Mouse (Mus musculus): ENCODE measurements around the gene Trpt1.
A peak's percentile ranks its signal among the peaks of the same experiment; 100 is the strongest.

Trpt1 gene

DNA sequence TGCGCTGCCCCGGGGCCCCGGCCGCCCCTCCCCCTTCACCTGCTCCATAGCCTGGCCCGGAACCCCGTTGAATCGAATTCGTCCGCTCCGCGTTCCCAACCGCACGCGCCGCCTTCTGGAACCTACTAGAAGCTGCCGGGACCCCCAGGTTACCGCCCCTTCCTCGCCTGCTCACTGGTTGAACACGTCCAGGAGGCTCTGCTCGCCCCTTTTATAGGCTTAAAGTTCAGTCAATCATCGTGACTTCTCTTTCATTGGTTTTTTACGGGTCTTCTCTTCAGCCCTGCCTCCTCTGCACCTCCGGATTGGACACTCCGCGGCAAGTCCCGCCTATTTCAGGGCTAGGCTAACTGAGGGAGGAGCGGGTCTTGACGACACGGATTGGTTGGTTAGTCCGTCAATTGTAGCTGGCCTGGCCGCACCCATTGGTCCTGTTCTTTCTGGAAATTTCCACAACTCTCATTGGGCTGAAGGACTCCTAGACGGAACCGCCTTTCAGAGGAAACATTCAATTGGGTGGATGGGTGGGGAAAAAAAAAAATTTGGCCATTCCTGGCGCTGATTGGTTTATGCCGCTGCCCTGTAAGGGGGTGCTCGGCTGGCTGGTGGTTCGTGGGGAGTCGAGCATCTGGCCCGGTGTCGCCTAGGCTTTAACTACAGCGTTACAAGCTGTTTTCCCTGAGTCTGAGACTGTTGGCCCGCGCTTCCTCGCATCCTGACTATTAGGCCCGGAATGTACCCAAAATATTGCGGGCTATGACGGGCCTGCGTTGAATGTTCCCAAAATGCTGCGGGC, 44.1 kb downstream of the Trpt1 start, which contains the start of gene Stip1:
TSS of gene Stip1 (minus strand) at position 127 of the 796 bp plus-strand sequence.
- peak; percentile 100 for DNase-seq (ENCODE audit: low read depth, low spot score)

DNA sequence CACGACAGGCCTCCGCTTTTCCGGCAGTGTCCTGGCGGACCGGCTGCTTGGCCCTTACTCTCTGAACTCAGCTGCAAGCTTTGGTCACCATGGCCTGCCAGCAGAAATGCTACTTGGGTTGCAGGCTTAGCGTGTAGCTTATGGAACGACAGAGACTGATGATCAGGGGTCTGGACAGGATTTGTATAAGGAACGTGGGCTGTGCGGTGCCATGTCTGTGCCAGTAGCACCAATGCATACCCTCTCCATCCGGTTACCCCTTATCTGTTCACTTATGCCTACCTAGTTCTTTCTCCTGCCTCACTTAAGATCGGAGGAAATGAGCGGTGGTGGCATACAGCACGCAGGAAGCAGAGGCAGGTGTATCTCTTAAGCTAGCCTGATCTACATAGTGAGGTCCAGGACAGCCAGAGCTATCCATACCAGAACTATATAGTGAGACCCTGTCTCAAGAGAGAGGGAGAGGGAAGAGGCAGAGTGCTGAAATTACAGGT, 44.8 kb downstream of the Trpt1 start:
- no peak for DNase-seq (ENCODE audit: low read depth, low spot score)

DNA sequence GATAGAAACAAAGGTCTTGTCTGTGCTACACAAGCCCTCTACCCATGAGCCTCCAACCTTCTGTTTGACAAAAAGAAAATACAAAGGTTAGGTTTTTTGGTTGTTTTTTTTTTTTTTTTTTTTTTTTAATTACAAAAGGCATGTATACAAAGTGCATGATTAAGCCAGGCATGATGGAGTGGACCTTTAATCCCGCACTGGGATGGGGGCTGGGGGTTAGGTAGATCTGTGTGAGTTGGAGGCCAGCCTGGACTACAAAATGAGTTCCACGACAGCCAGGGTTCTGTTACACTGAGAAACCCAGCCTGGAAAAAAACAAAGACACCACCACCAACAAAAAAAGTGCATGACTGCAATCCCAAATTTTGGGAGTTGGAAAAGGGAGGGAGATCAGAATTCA, 45.2 kb downstream of the Trpt1 start:
- no peak for DNase-seq (ENCODE audit: low read depth, low spot score)

DNA sequence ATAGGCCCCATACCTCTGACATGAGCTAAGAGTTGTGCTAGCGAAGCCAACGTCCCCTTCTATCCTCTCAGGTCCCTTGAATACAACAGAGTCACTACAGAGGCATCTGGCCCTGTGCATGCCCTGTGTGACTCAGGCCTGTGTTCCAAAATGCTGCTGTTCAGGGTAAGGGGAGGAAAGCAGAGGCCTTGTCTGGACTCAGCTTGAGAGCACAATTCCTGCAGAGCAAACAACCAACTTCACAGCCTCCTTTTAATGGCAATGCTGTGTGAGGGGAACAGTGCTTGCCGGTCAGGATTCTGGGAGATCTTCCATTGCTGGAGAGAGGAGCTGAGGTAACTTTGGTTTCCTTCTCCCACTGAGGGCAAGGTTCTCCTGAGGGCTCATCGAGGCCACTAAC, 48.3 kb downstream of the Trpt1 start:
- DNase-seq (ENCODE audit: low read depth, low spot score) = no peak

DNA sequence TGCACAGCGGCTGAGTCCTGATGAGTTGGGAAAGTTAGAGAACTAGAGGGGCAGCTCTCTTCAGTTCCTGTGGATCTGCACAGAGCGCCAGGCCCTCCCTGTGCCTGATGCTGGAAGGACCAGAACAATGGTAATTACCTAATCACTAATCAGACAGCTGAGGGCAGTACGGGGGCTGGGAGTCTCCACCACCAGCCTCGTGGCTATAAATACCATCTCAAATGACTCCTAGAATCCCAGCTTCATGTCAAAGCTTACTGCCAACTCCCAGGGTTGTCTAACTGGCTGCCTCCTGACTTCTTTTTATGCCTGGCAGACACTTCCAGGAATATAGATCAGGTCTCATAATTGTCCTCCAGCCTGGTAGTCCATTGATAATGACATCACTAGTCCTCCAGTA, 48.8 kb downstream of the Trpt1 start:
- DNase-seq (ENCODE audit: low read depth, low spot score) = no peak
